Mouse (Mus musculus): Measurements from ENCODE around the gene Plcg2.

Gene Plcg2

GRCm38 (mm10) chr8:117485316-117485715, 12.8 kb upstream of the Plcg2 start:
- no peak for DNase-seq (ENCODE audit: low read depth, low spot score)

DNA sequence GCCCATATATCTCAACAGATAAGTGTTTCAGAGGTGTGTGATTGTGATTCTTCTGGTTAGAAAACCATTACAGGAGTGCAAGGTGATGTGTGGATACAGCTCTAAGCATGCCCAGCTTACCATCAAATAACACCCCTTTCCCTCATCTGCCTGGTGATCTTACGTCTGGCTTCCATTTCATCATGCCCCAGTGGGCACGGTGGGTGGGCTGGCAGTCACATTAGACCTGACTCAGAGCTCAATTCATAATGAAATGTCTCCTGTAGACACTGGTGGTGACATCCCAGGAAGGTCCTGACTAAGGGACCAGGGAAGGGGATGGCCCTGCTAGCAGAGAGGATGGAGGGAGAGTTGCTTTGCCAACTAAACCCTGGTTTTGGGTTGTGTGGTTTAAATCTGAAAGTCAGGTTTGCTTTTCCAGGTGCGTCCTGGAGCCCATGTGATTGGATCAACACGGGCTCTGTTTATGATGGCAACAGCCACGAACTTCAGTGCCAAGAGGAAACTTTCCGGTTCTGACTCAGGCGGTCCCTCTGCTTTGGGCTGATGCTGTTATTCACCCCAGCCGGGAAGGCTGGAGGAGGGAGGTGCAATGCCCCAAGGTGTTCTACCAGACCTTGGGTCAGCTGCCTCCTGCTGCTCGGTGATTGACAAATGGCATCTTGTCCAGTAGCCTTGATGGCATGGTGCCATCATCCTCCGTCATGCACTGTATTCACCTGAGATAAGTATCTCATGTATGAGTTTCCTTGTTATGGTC, 9.7 kb upstream of the Plcg2 start:
- no peak for DNase-seq (ENCODE audit: low read depth, low spot score)

- no peak for DNase-seq (ENCODE audit: low read depth, low spot score)
Measured at GRCm38 (mm10) chr8:117493543-117493942, 4.5 kb upstream of the Plcg2 start.

- DNase-seq (ENCODE audit: low read depth, low spot score), result no peak
Measured at GRCm38 (mm10) chr8:117494874-117495273, 3.2 kb upstream of the Plcg2 start.

DNA sequence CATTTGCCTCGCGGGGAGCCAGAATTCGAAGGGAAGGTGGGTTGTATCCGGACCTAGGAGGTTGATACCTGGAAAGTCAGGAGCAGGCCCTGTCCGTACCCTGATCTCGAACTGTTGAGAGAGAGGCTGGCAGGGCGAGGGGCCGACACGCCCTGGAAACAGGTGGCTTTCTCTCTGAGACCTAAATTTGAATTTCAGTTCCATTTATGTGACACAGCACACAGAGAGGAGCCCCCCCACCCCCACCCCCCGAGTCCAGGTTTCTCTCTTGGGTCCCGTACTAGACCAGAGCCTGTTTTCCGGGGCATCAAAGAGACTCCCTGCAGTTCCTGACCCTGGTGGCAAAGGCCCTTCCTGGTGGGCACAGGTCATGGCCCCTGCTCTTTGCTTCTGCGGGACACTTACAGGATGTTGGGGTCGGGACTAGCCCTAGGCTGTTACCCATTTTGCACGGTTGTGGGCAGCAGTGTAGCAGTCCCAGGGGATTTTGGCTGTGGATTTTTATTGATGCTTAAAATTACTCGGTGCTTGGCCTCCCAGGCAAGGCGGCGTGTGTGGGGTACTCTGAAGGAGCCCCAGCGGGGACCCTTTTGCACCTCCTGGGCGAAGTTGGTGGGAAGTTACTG, 937 bp downstream of the Plcg2 start:
- no peak for DNase-seq (ENCODE audit: low read depth, low spot score)

- DNase-seq (ENCODE audit: low read depth, low spot score), result no peak
Measured at GRCm38 (mm10) chr8:117500232-117500823, 2.2 kb downstream of the Plcg2 start.

DNA sequence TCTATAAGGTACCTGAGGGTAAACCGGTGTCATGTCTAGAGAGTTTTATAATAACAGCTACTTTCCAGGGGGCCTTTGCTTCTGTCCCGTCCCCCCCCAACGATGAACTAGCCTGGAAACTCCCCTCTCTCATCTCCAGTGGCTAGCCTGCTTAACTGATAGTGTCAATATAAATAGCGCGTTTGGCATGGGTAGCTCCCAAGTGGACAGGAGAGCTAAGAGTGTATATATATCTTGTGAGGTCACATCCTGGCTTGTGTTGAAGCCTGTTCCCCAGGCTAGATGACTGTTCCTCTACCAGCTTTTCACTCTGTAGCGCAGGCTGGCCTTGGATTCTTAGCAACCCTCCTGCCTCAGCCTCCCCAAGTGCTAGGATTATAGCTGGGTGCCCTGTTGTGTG, 3.2 kb downstream of the Plcg2 start:
- no peak for DNase-seq (ENCODE audit: low read depth, low spot score)

DNA sequence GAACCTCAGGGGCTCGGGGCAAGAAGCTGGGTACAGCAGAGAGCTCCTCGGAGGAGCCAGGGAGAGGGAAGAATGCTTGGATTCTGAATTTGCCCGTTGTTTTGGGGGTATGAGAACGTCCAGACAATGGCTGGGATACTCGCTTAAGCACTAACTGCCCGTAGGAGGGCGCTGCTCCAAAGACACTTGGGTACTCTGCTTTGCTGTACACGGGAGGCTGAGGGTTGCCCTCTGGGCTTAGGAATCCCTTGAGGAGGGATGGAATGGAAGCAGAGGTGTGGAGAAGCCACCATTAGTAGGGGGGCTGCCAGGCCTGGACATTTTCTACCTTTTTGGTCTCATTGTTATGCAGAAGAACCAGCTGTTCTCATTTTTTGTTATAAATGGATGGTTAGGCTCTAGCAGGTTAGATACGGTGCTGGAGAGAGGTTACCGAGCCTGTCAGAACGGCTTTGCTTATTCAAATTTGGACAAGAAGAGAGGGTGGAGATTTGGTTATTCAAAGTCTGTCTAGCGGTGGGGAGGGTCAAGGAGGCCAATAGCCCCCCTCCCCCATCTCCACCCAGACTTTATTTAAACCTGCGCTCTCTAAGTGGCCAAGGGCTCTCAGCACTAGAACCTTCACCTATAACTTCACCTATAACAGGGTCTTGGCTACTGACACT, 5.4 kb downstream of the Plcg2 start:
- DNase-seq (ENCODE audit: low read depth, low spot score), result no peak

DNA sequence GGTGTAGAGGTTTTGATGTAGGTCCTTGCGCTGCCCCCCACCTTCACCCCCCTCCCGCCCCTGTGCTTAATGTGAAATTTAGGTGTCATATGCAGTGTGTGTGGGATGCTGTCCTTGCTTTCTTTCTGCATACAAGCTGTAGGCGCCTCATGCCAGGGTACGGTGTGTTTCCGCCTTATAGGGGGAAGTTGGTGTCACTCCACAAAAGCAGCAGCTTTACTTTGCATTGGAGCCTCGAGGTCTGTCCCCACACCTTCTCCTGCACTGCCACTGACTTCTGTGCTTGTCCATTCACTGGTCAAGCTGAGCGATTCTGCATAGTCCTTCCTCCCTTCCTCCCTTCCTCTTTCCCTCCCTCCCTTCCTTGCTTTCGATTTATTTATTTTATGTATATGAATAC, 9.6 kb downstream of the Plcg2 start:
- DNase-seq (ENCODE audit: low read depth, low spot score), result no peak

- DNase-seq (ENCODE audit: low read depth, low spot score), result no peak
Measured at GRCm38 (mm10) chr8:117516876-117517565, 18.9 kb downstream of the Plcg2 start.

GRCm38 (mm10) chr8:117517861-117518260, 19.8 kb downstream of the Plcg2 start:
- no peak for DNase-seq (ENCODE audit: low read depth, low spot score)

DNA sequence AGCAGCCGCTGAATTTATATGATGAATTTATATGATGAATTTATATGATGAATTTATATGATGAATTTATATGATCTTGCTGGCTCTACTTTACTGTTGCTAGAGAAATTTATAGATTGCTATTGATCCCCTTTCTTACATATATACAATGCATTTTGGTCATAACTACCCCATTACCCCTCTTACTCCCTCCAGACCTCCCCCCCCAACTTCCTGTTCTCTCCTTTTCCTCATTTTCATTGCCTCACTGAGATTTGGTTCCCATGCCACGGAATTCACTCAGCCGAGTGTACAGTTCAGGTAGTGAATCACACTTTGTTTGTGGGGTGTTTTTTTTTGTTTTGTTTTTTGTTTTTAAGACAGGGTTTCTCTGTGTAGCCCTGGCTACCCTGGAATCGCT, 20.8 kb downstream of the Plcg2 start:
- DNase-seq (ENCODE audit: low read depth, low spot score), result no peak

GRCm38 (mm10) chr8:117526185-117526584, 28.1 kb downstream of the Plcg2 start:
- DNase-seq (ENCODE audit: low read depth, low spot score), result no peak

DNA sequence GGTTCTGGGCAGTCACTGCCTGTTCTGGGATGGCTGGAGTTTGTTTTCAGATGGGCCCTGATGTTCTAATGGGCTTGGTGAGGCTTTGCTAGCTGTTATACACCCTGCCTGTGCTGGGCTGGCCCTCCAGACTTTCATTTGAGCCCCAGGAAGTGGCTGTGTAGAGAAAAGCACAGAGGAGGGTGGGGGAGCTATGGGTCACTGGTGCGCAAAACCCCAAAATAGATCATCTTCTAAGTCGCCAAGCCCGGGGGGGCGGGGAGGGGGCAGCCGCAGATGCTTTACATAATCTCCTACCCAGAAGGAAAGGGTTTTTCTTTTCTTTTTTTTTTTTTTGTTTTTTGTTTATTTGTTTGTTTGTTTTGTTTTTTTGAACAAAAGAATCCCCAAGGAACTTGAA, 29.9 kb downstream of the Plcg2 start:
- DNase-seq (ENCODE audit: low read depth, low spot score), result peak; percentile 11

GRCm38 (mm10) chr8:117529177-117529576, 31.1 kb downstream of the Plcg2 start:
- no peak for DNase-seq (ENCODE audit: low read depth, low spot score)

DNA sequence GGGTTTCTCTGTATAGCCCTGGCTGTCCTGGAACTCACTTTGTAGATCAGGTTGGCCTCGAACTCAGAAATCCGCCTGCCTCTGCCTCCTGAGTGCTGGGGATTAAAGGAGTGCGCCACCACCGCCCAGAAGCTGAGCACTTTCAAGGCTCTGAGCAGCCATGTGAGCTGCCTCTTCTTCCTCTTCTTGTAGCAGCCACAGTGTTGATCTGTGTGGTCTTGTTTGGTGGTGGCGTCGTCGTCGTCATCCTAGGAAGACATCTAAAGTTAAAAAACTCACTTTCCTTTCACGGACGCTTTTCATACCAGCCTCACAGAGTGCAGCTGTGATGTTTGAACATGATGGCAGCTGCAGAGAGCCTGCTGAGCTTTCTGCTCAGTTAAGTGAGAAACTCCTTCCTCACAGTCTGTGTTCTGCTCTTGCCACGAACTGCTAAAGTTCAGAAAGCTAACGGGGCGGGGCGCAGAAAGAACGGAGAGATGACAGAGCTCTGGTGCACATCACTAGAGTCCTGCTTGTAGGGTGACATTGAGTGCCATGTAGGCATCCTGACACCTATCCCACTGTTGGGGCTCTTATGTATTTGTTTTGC, 34.4 kb downstream of the Plcg2 start:
- no peak for DNase-seq (ENCODE audit: low read depth, low spot score)

GRCm38 (mm10) chr8:117536862-117537261, 38.8 kb downstream of the Plcg2 start:
- no peak for DNase-seq (ENCODE audit: low read depth, low spot score)

DNA sequence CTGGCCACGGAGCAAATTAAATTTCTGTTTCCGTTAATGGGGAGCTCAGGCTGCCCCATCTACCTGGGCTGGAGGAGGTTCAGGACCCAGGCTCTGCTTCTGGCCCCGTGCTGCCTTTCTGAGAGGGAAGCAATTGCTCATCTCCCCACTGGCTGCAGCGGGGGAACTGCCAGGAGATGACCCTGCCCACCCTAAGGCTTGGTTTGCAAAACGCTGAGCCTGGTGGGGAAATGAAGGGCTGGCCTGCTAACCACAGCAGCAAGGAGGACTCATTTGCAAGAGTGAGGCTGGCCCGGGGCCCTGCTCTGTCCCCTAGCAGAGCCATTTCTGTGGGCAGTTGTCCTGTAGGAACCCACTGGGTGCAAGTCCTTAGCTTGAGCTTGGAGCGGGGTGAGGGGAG, 39.7 kb downstream of the Plcg2 start:
- no peak for DNase-seq (ENCODE audit: low read depth, low spot score)

GRCm38 (mm10) chr8:117542951-117543350, 44.9 kb downstream of the Plcg2 start:
- DNase-seq (ENCODE audit: low read depth, low spot score), result no peak

DNA sequence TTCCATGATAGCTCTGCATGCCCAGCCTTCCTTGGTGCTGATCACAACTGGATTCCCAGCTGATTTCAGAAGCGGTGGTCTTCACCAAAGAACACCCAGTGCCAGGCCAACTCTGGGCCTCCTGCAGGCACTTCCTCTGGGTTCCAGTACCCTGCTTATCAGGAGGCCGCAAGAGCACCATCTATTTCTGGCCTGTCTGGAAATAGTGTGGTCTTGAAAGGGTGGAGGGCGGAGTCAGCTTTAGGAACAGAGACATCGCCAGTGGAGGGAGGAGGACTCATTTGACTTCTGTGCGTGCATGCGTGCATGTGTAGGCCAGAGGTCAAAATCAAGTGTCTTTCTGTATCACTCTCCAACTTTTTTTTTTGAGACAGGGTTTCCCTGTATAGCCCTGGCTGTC, 45.7 kb downstream of the Plcg2 start:
- no peak for DNase-seq (ENCODE audit: low read depth, low spot score)

DNA sequence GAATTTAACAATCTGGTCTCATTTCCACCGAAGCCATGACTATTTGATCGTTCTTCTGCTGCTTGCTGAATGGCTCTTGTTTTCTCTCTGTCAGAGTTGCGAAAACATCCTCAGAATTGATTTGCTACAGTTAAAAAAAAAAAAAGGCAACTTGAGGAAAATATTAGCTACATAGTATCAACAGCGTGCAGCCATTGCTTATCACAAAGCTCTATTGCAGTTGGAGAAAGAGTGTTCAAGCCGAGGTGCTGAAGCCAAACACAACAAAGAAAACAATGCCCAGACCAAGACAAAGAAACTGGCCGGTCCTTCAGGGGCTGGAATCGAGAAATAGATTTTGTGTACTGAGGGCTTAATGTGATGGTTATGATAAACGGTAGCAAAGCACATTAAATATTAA, 47.0 kb downstream of the Plcg2 start:
- DNase-seq (ENCODE audit: low read depth, low spot score), result no peak

- DNase-seq (ENCODE audit: low read depth, low spot score), result no peak
Measured at GRCm38 (mm10) chr8:117546386-117546785, 48.3 kb downstream of the Plcg2 start.

All from retina, adult 2 months (tissue).